Mouse (Mus musculus) frontal cortex, adult (tissue): ENCODE data around the gene Sucnr1.
A peak's percentile ranks its signal among the peaks of the same experiment; 100 is the strongest.
"Not testable (repeated sequence)": the region's sequence is repeated elsewhere in the genome, so short reads cannot be mapped to it uniquely, and the experiment has no call there.

Source experiments
- ATAC-seq: cut with Nextera tagmentation; 2 replicates; pipeline ENCODE4 v1.9.2; 2017; ENCODE audit warnings: mild to moderate bottlenecking, moderate library complexity, mixed read lengths; ENCODE audit not compliant: low TSS enrichment

Sucnr1 gene

GRCm38 (mm10) chr3:60081648-60082047 is at the start of gene Sucnr1:
TSS of gene Sucnr1 (plus strand) at chr3:60081869.
- ATAC-seq = peak; percentile 74

- ATAC-seq = no peak
Measured at GRCm38 (mm10) chr3:60046221-60046913, 35.3 kb upstream of the Sucnr1 start.

- ATAC-seq = no peak
Measured at GRCm38 (mm10) chr3:60053231-60053927, 28.3 kb upstream of the Sucnr1 start.

- no peak for ATAC-seq
Measured at GRCm38 (mm10) chr3:60053931-60054330, 27.7 kb upstream of the Sucnr1 start.

GRCm38 (mm10) chr3:60056451-60056850 is 25.2 kb upstream of the Sucnr1 start:
- peak; percentile 81; the same call in 1 of the 2 replicates for ATAC-seq

GRCm38 (mm10) chr3:60057070-60057808 is 24.4 kb upstream of the Sucnr1 start:
- no peak for ATAC-seq

- ATAC-seq = no peak
Measured at GRCm38 (mm10) chr3:60057809-60058082, 23.9 kb upstream of the Sucnr1 start.

- ATAC-seq = no peak
Measured at GRCm38 (mm10) chr3:60078883-60079415, 2.7 kb upstream of the Sucnr1 start.

- no peak for ATAC-seq
Measured at GRCm38 (mm10) chr3:60080572-60080971, 1.1 kb upstream of the Sucnr1 start.

- ATAC-seq = no peak
Measured at GRCm38 (mm10) chr3:60082746-60083145, 1.1 kb downstream of the Sucnr1 start.

GRCm38 (mm10) chr3:60085729-60086128 is 4.1 kb downstream of the Sucnr1 start:
- ATAC-seq = no peak

GRCm38 (mm10) chr3:60091321-60091720 is 9.7 kb downstream of the Sucnr1 start:
- ATAC-seq = no peak

- no peak for ATAC-seq
Measured at GRCm38 (mm10) chr3:60094386-60095156, 12.9 kb downstream of the Sucnr1 start.

- no peak for ATAC-seq
Measured at GRCm38 (mm10) chr3:60096941-60097340, 15.3 kb downstream of the Sucnr1 start.

GRCm38 (mm10) chr3:60097485-60097884 is 15.8 kb downstream of the Sucnr1 start:
- no peak for ATAC-seq

GRCm38 (mm10) chr3:60098521-60098920 is 16.9 kb downstream of the Sucnr1 start:
- no peak for ATAC-seq

- no peak for ATAC-seq
Measured at GRCm38 (mm10) chr3:60104462-60105109, 22.9 kb downstream of the Sucnr1 start.

- ATAC-seq = not testable (repeated sequence)
Measured at GRCm38 (mm10) chr3:60106446-60106845, 24.8 kb downstream of the Sucnr1 start.

GRCm38 (mm10) chr3:60107736-60108135 is 26.1 kb downstream of the Sucnr1 start:
- no peak for ATAC-seq

GRCm38 (mm10) chr3:60108815-60109214 is 27.1 kb downstream of the Sucnr1 start:
- ATAC-seq = no peak

- no peak for ATAC-seq
Measured at GRCm38 (mm10) chr3:60111135-60111710, 29.6 kb downstream of the Sucnr1 start.
